Mouse (Mus musculus): Measurements from ENCODE around the gene Iqch.
A peak's percentile ranks its signal among the peaks of the same experiment; 100 is the strongest.

The Iqch gene

GRCm38 (mm10) chr9:63612565-63613515 is 10.5 kb upstream of the Iqch start:
- DNase-seq (ENCODE audit: low read depth, low spot score), result no peak

- no peak for DNase-seq (ENCODE audit: low read depth, low spot score)
These were observed 9.7 kb upstream of the Iqch start for GRCm38 (mm10) chr9:63611967-63612366.

DNA sequence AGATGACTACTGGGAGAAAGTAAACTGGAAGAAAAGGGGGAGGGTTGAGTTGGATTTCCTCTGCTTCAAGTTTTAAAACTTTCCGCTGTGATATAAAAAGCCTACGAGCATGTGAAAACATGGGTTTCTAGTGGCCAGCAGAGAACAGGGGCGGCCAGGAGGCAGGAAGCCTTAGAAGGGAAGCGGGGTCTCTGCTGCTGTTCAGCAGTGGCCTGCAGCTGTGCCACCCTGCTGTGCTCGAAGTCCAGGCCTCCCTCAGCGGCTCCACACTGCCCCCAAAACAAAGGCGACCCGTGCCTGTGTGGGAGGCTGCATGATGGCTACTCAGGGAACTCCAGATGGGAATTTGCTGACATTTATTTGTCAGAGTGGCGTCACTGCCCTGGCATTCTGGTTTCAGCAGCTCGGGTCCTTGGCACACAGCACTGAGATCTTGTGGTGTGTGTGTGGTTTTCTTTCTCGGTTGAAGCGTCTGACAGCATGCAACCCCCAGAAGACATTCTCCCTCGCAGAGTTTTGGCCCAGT is 8.6 kb upstream of the Iqch start:
- DNase-seq (ENCODE audit: low read depth, low spot score), result peak; percentile 98

DNA sequence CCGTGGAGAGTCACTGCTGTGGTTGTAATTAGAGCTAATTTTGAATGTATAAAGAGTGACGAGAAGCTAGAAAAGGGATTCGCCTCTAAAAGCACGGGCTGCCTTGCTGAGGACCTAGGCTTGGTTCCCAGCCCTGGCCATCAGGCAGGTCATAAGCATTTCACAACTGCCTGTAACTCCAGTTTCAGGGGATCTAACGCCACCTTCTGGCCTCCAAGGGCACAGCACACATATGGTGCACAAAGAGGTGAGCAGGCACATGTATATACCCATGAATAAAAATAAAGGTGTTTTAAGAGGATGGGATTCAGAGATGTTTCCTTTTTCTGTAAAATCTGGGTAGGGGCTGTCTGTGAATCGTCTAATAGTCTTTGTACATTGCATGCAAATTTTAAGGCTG is 7.9 kb upstream of the Iqch start:
- DNase-seq (ENCODE audit: low read depth, low spot score), result peak; percentile 54

- DNase-seq (ENCODE audit: low read depth, low spot score), result peak; percentile 20
These were observed 7.5 kb upstream of the Iqch start for GRCm38 (mm10) chr9:63609776-63610175.

DNA sequence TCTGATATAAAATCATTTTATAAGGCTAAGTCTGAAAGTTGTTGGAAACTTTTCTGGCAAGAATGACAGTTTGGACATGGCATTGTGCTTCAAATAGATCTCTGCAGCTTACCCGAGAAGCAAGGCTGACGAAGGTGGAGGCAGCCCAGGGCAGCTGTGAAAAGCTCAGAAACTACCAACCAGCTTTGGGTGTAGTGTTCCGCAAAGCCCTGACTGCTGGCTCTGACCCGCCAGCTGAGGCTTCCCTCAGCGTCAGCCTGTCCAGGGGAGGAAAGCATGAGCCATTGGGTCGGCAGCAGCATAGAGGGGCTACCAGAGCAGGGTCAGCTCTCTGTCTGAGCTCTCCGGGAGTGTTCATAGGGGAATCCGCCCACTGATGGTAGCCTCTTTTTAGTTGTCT is 7.0 kb upstream of the Iqch start:
- peak; percentile 3 for DNase-seq (ENCODE audit: low read depth, low spot score)

GRCm38 (mm10) chr9:63608006-63608405 is 5.7 kb upstream of the Iqch start:
- DNase-seq (ENCODE audit: low read depth, low spot score), result peak; percentile 85

DNA sequence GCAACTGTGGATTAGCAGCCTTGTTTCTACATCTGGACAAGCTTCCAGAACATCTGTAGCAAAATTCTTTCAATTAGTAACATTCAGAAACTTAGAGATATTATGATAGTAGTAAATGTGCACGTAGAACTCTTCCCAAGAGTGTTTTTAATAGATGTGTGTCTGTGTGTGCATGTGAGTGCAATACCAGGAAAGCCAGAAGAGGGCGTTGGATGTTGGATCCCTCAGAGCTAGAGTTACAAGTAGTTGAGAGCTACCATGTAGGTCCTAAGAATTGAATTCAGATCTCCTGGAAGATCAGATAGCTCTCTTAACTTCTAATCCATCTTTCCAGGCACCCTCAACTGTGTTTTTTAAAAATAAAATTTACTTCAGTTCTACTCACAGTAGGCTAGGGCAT is 4.3 kb upstream of the Iqch start:
- DNase-seq (ENCODE audit: low read depth, low spot score), result peak; percentile 59

- no peak for DNase-seq (ENCODE audit: low read depth, low spot score)
These were observed 1.6 kb upstream of the Iqch start for GRCm38 (mm10) chr9:63603849-63604248.

- DNase-seq (ENCODE audit: low read depth, low spot score), result no peak
These were observed 5.6 kb downstream of the Iqch start for GRCm38 (mm10) chr9:63596660-63597059.

DNA sequence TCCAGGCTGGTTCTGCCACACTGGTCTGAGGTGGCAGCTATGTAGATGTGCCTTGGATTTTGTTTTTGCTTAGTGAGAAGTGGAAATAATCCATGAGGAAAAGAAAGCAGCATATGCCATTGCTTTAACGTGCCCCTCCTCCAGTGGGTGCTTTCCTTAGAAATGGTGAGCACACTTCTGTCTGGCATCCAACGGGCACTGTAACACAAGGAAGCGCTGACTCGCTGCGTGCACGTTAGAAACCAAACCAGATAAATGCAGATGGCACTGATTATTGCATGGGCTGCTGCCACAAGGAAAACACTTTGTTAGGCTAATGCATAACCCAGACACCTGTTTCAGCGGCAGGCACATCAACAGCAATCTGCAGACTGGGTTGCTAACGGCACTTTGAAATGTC is 6.6 kb downstream of the Iqch start:
- DNase-seq (ENCODE audit: low read depth, low spot score), result no peak

- no peak for DNase-seq (ENCODE audit: low read depth, low spot score)
These were observed 7.3 kb downstream of the Iqch start for GRCm38 (mm10) chr9:63595032-63595431.

DNA sequence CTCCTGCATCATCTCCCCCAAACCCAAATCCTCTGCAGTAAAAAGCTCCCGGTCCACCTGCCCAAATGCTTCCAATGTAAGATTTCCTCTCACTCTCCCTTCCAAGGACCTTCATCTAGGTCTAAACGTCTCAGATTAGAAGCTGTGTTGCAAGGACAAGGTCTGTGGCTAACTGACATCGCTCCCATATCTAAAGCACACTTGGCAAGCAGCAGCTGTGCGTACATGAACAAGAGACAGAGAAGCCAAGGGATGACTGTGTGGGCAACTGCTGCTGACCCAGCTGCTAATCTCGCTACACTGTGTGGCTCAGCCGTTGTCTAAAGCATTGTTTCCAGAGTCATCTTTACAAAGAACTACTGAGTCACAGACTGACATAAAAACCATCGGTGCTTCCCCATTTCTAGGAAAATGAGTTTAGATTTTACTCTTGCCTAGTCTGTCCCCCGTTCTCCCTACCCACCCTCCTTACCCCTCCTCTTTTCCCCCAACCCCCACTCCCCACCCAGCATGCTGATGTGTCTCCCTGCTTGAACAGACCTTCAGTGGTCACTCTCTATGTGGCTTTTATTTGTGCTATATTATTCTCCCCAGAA is 10.5 kb downstream of the Iqch start:
- DNase-seq (ENCODE audit: low read depth, low spot score), result no peak

DNA sequence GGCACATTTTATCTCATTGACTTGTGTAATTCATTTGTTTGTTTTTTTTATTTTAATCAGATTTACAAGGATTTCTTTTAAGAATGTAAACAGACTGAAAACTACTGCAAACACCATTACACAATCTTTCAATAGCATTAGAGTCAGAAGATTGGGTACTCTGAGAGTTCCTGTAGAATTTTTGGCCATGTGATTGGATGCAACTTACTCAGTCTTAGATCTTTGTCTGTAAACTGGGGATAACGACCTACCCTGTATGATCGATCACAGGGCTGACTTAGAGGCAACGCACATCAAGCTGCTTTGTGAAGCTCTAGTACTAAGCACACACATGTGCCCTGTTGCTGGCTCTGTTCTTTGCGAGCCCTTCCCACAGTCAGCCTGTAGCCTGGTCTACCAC is 11.7 kb downstream of the Iqch start:
- no peak for DNase-seq (ENCODE audit: low read depth, low spot score)

GRCm38 (mm10) chr9:63589209-63589608 is 13.1 kb downstream of the Iqch start:
- DNase-seq (ENCODE audit: low read depth, low spot score), result no peak

DNA sequence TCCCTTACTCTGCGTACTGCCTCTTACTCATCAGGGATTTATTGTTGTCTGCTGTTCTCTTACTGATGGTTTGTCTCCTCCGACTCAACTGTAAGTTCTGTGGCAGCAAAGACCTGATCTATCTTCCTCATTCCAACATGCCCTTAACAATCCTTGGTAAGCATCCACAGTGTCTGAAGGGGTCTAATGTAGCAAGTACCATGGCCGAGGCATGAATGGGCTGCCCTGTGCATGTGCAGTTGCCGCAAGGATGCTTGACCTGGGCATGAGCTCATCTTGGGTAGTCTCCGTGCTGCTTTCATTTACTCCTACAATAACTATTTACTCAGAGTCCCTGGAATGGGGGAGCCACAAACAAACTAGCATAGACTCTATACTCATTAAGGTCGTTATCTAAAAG is 17.0 kb downstream of the Iqch start:
- no peak for DNase-seq (ENCODE audit: low read depth, low spot score)

DNA sequence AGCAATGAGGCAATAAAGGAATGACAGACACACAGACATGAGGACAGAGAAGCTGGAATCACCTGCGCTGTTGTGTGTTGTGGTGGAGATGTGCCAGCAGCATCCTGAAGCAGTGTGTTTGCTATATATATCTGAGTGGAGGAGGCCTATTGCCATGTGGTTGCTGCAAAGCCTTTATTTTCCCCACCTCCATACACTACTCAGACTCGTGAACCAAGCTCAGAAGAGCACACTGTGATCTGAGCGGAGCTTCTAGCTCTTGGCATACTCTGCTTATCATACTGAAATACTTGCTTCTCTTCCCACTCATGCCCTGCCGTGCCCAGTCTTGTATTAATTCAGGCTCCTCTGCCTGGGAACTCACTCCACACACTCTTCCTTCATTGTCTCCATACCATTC is 20.5 kb downstream of the Iqch start:
- no peak for DNase-seq (ENCODE audit: low read depth, low spot score)

- peak; percentile 89 for DNase-seq (ENCODE audit: low read depth, low spot score)
These were observed 22.2 kb downstream of the Iqch start for GRCm38 (mm10) chr9:63580046-63580445.

DNA sequence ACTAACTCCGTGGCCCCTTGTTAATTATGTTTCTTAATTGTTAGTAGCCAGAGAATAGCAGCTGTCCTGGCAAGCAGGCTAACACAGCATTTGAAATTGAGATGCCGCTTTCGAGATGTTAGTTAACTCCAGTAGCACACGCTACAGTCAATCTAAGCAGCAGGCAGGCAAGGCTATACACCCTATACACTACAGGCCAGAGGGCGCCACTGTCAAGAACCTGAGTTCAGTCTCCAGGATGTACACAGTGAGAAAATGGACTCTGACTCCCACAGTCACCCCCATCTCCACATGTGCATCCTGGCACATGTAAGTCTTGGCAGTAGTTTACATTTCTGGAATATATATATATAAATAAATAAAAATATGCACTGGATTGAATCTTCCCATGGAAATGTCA is 22.6 kb downstream of the Iqch start:
- peak; percentile 27 for DNase-seq (ENCODE audit: low read depth, low spot score)

- DNase-seq (ENCODE audit: low read depth, low spot score), result no peak
These were observed 24.8 kb downstream of the Iqch start for GRCm38 (mm10) chr9:63577469-63577868.

GRCm38 (mm10) chr9:63572874-63573273 is 29.4 kb downstream of the Iqch start:
- no peak for DNase-seq (ENCODE audit: low read depth, low spot score)

GRCm38 (mm10) chr9:63571895-63572294 is 30.4 kb downstream of the Iqch start:
- DNase-seq (ENCODE audit: low read depth, low spot score), result no peak

DNA sequence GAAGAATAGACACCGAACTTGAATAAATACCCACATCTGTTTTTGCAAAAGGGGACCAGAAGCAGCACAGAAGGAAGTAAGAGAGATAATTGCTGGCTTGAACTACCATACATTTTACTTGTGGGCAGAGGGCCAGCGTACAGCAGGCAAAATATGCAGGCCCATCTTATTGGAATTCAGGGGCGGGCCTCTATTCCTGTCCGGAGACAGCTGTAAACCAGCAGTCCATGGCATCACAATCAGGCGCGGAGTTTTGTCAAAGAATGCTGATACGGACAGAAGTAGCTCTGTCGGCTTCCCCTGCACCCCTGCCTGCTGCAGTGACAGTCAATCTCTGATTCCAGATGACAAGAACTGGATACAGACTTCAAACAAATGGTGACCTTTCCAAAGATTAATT is 33.5 kb downstream of the Iqch start:
- DNase-seq (ENCODE audit: low read depth, low spot score), result peak; percentile 64

All from 3T3-L1 (cell line).